Mouse (Mus musculus) testis, adult 2 months (tissue): ENCODE measurements at regions not wholly inside any gene's neighbourhood (a gene's known extent, or its start where the extent isn't known, plus 50 kb on each side); places are given as distances from the start of the nearest gene placed in this dataset.

Source experiments
- H3K27ac ChIP-seq: fragments of 200-500 bp; 2 replicates; pipeline ENCODE4 v1.5.1; 2012; ENCODE audit warnings: low read depth, low read length; ENCODE audit not compliant: control insufficient read depth, insufficient read depth
- H3K27me3 ChIP-seq: fragments of 200-500 bp; 2 replicates; pipeline ENCODE4 v1.6.1; 2012; ENCODE audit warnings: mild to moderate bottlenecking, low read length, moderate library complexity; ENCODE audit not compliant: control insufficient read depth, insufficient read depth
- H3K36me3 ChIP-seq: fragments of 200-500 bp; 2 replicates; pipeline ENCODE4 v1.6.1; 2012; ENCODE audit warnings: mild to moderate bottlenecking, low read length; ENCODE audit not compliant: control insufficient read depth, insufficient read depth
- H3K4me1 ChIP-seq: fragments of 200-500 bp; 2 replicates; pipeline ENCODE4 v1.6.1; 2012; ENCODE audit warnings: low read length; ENCODE audit not compliant: control insufficient read depth, insufficient read depth
- H3K4me3 ChIP-seq: fragments of 200-500 bp; 2 replicates; pipeline ENCODE4 v1.5.1; 2012; ENCODE audit warnings: low read depth, mild to moderate bottlenecking, low read length, moderate library complexity, mixed read lengths; ENCODE audit not compliant: control insufficient read depth
- CTCF ChIP-seq: fragments of 200-500 bp; IDR thresholded peaks from 2 replicates; pipeline ENCODE4 v1.5.1; 2012; ENCODE audit warnings: low read depth, mild to moderate bottlenecking, inconsistent platforms, low read length, moderate library complexity; ENCODE audit not compliant: control insufficient read depth, insufficient read depth, insufficient replicate concordance
- POLR2A ChIP-seq: fragments of 200-500 bp; IDR thresholded peaks from 2 replicates; pipeline ENCODE4 v1.6.1; 2012; ENCODE audit warnings: low read depth, mild to moderate bottlenecking, inconsistent platforms, low read length, moderate library complexity; ENCODE audit not compliant: control insufficient read depth

GRCm38 (mm10) chr14:67181586-67181985 is 1172.6 kb upstream of the Gulo start:
- TF ChIP-seq CTCF (no peak), POLR2A (no peak)
- H3K27me3 ChIP-seq = no peaks in the 10 kb centered on the region
- no peak overlapping the region for H3K4me3 ChIP-seq
- no peaks in the 10 kb centered on the region for H3K36me3 ChIP-seq
- H3K27ac ChIP-seq = no peak overlapping the region
- no peaks in the 10 kb centered on the region for H3K4me1 ChIP-seq

GRCm38 (mm10) chr14:67179549-67179948 is 1170.5 kb upstream of the Gulo start:
- Histone ChIP-seq H3K4me3 (no peak overlapping the region), H3K4me1 (no peaks in the 10 kb centered on the region), H3K27me3 (no peaks in the 10 kb centered on the region), H3K27ac (no peak overlapping the region), H3K36me3 (no peaks in the 10 kb centered on the region)
- no peak for TF ChIP-seq POLR2A
- no peak for TF ChIP-seq CTCF

DNA sequence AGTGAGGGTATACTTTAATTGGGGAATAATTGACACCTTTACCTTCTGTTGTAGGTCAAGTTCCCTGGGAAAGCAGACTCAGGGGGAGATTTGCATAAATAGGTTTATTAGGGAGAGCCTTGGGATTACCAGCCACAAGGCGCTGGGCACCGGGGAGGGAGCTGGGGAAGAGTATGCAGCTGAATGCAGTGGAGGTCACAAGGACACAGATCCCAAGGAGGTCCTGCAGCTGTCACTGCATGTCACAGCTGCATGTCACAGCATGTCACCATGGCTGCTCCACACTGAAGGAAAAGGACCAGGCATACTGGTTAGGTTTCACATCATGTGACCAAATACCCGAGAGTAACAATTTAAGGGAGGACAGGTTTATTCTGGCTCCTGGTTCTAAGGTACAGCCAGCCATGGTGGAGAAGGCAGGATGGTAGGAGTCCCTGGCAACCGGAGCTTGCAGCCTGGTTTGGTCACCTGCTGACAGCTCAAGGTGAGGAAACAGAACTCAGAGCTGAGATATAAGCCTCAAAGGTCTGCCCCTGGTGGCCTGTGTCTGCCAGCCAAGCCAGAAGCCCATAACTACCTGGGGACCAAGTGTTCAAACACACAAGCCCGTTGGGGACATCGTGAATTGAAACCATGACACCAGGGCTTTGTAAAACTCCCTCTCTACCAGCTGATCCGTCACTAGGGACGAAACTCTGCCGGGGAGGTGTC is 1169.5 kb upstream of the Gulo start:
- Histone ChIP-seq H3K36me3 (no peaks in the 10 kb centered on the region), H3K4me1 (no peaks in the 10 kb centered on the region), H3K4me3 (no peak overlapping the region; the same call in 1 of the 2 replicates), H3K27ac (no peak overlapping the region), H3K27me3 (no peaks in the 10 kb centered on the region)
- TF ChIP-seq POLR2A (no peak), CTCF (no peak)

DNA sequence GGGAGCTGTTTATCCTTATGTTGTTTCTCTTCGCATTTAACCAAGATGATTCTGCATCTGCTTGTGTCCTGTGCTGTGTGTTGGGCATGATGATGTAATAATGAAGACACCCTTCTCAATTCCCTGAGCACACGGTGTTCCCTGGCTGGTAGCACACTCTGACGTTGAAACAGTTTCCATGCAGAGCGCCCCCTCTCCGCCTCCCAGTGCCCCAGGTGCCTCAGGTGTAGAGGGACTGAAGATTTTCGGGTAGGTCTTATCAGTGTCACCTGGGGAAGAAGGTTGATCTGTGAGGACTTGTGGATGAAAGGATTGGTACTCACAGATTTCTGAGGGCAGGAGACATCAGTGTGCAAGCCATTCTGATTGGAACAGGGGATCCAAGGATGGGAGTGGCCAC is 1167.7 kb upstream of the Gulo start:
- no peaks in the 10 kb centered on the region for H3K4me1 ChIP-seq
- no peak overlapping the region for H3K27ac ChIP-seq
- H3K27me3 ChIP-seq = no peaks in the 10 kb centered on the region
- peak overlapping the region; percentile 41 for H3K4me3 ChIP-seq
- TF ChIP-seq POLR2A = no peak
- no peak for TF ChIP-seq CTCF
- H3K36me3 ChIP-seq = no peaks in the 10 kb centered on the region

- no peaks in the 10 kb centered on the region for H3K4me1 ChIP-seq
- TF ChIP-seq POLR2A (no peak), CTCF (no peak)
- no peak overlapping the region for H3K27ac ChIP-seq
- no peaks in the 10 kb centered on the region for H3K36me3 ChIP-seq
- no peaks in the 10 kb centered on the region for H3K27me3 ChIP-seq
- peak overlapping the region; percentile 41 for H3K4me3 ChIP-seq
Observed at GRCm38 (mm10) chr14:67176100-67176499, 1167.1 kb upstream of the Gulo start.

- no peak for TF ChIP-seq CTCF
- Histone ChIP-seq H3K4me1 (no peaks in the 10 kb centered on the region), H3K4me3 (no peak overlapping the region), H3K27me3 (no peaks in the 10 kb centered on the region), H3K36me3 (no peaks in the 10 kb centered on the region), H3K27ac (no peak overlapping the region)
Observed at GRCm38 (mm10) chr14:67174929-67175328, 1165.9 kb upstream of the Gulo start.

DNA sequence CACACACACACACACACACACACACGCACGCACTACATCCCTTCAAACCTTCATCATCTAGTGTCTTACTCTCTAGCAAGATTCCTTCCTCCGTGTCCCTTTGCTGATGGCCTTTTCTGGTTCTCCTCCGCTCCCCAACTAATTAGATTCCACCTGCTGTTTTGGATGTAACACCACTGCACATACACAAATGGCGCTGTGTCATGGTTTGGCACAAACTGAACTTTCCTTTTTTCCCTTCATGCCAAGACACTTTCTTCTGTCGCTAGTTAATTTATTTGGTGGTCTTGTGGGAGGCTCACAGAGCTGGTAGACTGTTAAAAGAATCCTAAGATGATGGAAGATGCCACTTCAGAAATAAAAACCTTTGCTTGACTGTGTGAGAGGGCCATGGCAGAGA is 1161.8 kb upstream of the Gulo start:
- Histone ChIP-seq H3K27ac (no peak overlapping the region), H3K27me3 (no peaks in the 10 kb centered on the region), H3K4me1 (no peaks in the 10 kb centered on the region), H3K36me3 (no peaks in the 10 kb centered on the region), H3K4me3 (no peak overlapping the region)
- TF ChIP-seq POLR2A = no peak
- no peak for TF ChIP-seq CTCF

DNA sequence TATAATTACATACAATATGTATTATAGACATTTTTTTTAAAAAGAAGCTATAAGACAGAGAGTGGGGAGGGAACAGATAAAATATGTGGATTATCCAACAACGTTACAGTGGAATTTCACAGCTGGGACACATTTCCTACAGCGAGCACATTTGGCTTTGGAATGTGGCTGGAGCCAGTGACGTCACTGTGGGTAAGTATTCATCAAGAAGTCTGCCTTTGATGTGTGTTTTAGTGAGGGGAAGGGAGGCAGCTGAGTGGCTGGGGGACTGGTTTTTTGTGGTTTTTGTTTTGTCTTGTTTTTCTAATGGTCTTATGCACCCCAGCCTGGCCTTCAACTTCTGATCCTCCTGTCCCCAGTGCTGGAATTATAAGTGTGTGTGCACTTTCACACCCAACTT is 1161.2 kb upstream of the Gulo start:
- Histone ChIP-seq H3K27ac (no peak overlapping the region), H3K36me3 (no peaks in the 10 kb centered on the region), H3K4me1 (no peaks in the 10 kb centered on the region), H3K27me3 (no peaks in the 10 kb centered on the region), H3K4me3 (no peak overlapping the region)
- TF ChIP-seq POLR2A (no peak), CTCF (no peak)
